Mouse (Mus musculus): Measurements from ENCODE around the gene Sipa1l3.

DNA sequence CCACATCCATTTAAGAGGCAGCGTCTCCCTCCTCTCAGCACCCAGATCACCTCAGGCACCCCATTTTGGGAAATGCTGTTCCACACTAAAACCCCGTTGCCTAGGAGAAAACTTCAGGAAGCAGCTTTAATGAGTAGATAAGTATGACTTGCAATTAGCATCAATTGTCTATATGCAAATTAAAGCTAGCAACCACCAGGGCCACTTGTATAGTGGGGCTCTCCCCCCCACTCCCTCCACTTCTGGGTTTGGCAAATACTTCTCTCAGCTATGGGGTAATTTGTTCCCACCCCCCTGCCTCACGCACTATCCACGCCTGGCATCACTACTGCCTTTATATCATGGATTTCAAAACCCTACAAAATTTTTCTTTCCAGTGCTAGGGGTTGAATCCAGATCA is 172.9 kb downstream of the Sipa1l3 start:
- no peak for TF ChIP-seq CTCF (IDR thresholded peaks at IDR 0.05)
- no peak for TF ChIP-seq POLR2A (IDR thresholded peaks at IDR 0.05; ENCODE audit: insufficient read depth, low read depth, low read length)

All from heart, adult 2 months (tissue).